Mouse (Mus musculus): Measurements from ENCODE around the gene Pdzrn3. TPM values are rescaled to one million over a fixed set of nuclear protein-coding genes. Genes with fewer than 3 reads are reported as not detected.
A peak's percentile ranks its signal among the peaks of the same experiment; 100 is the strongest.

Pdzrn3 gene
- total RNA-seq, 2 experiments from 2014 or later: 15.7 to 21.4 TPM

DNA sequence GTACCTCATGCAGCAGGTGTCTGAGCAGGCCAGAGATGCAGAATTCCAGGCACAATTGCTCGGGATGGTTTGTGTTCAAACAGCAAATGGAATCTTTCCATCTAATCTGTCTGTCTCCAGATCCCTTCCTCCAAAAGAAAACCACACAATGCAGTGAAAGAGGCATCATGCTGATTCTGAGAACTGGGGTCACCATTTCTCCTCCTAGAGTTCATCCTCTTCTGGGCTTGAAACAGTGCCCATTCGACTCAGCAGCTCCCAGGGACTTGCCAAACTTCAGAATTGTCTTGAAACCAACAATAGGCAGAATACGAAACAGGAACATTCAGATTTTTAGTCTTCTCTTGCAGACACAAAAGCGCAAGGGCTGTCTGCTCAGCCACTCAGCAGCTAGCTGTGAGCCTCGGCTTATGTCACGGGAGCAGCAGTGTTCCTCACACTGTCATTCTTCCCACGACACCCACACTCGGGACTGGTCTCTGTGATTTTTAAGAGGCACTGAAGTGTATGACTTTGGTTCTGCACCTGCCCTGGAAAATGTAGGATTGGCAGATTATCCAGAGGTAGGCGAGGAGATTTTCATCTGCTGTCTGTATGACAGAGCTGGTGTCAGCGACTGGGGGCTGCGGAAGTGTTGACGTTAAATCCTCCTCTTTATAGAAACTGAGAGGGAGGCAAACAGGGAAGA is 125.6 kb downstream of the Pdzrn3 start:
- DNase-seq: no peak

DNA sequence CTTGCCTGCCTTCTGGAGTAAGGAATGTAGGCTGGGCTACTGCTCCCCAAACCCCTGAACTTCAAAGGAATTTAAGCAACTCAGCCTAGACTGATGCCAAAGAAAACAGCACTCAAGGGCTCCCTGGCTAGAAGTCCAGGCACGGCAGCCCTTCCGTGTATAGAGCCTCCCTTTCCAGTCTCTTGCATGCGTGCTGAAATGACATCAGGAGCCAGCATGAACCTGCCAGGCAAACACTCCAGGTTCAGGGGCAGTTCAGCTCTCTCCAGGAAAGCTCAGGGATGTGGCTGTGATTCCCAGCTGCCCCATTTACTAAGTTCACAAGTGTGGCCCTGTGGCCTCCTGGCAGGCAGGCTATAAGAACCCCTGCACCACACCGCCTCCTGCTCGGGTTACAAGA is 126.5 kb downstream of the Pdzrn3 start:
- DNase-seq: peak; percentile 58

DNA sequence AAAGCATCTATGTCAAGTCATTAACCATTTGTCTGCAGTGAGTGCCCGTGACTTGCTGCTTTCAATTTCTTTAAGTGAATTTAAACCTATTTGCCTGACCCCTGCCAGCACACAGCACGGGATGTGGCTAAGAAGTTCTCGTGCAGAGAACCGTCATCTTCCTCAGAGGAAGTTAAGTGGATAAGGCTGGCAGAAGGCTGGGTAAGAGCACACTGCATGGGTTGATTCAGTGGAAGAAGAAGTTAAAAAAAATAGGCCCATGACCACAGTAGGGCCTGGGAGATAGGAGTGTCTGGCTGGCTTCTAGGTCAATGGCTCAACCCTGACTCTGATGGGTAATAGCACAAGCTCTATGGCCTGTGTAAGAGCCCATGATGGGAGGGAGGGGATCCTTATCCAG is 131.6 kb downstream of the Pdzrn3 start:
- DNase-seq: no peak

DNA sequence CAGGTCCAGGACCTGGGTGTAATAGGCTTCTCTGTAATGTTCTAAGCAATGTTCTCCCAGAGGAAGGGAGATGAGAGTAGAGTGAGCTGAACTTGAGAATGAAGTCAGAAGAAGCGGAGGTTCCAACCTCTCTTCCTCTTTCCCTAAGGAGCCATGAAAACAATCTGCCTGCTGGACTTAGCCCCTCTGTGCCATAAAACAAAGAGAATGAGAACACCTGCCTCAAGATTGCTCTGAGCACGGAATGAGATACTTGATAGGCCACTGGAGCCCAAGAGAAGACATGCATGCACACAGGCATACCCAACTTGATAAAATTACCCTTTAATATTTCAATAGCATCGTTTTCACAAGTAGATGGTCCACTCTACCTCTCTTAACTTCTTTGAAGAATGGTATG is 133.3 kb downstream of the Pdzrn3 start:
- DNase-seq: no peak

DNA sequence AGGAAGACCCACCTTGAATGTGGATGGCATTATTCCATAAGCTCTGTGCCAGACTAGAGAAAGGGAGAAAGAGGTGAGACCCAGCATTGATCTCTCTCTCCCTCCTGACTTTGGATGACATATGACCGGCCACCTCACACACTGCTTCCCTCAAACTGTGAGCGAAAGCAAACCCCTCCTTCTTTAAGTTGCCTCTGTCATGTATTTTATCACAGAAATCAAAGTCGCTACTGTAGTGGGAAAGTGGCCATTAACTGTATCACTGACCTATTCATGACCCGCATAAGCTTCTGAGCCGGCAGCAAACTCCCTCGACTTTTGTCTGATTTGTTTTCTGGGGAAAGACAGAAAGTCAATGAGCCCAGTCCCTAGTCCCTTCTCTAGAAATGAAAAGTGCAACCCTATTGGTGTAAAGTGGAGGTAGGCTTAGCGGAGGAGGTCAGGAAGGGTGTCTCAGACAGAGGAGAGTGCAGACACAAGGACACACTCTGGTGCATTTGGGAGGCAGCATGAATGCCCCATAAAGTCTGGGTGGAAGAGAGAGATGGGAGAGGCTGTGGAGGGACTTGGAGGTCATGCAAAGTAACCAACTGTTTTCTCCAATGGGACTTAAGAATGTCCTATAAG is 134.4 kb downstream of the Pdzrn3 start:
- DNase-seq: no peak

DNA sequence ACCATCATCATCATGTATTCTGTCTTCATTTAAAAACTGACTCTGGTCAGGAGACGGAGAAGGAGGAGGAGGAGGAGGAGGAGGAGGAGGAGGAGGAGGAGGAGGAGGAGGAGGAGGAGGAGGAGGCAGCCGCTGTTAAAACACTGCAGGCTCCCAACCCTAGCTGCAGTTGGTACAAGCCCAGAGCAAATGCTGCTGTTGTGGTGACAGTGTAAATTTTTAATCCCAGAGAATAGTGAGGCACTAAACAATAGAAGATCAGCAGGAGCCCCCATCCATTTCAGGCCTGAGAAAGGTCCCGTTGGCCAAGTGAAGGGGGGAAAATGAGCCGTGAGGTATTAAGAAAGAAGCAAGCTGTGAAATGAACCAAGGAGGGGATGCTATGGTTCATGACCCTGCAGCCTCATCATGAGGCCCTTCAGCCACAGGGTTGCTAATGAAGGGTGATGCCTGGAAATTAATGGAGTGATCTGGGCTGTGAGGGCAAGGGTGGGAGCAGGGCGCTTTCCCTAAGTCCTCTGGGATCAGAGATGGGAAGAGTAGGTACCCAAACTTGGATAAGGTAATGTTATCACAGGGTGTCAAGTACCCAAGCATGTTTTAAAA is 141.0 kb downstream of the Pdzrn3 start:
- DNase-seq: no peak

DNA sequence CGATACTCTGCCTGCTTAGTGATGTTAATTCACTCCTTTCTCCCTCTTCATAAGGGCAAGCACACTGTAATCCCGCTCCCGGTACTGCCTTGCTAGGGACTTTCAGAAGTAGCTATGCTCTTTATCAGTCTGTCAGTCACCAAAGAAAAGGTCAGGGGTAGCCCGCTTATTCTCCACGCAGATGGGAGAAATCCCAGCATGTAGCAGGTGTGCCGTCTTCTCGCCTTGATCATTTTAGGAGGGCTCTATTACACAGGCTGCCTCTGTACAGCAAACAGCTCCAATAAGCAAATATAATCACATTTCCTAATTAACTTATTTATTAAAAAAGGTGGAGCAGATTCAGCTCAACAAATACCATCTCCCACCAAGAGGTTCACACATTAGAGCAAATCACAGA is 141.5 kb downstream of the Pdzrn3 start:
- no peak for DNase-seq

DNA sequence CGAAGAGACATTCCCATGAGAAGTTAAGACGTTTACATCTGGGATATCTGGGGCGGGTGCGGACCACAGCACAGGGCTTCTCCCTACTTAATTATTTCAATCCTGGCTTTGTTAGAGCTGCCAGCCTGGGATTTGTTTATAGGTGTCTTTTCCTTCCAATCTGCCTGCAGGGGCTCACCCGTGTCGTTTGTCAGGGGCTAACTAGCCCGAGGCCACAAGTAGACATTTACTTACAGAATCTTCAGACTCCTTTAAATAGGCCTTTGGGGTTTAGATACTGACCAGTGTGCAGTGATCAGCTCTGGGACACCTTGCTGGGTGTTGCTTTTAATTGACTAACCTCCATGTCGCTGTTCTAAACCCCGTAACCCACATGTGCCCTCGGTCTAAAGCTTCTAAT is 143.3 kb downstream of the Pdzrn3 start:
- no peak for DNase-seq

DNA sequence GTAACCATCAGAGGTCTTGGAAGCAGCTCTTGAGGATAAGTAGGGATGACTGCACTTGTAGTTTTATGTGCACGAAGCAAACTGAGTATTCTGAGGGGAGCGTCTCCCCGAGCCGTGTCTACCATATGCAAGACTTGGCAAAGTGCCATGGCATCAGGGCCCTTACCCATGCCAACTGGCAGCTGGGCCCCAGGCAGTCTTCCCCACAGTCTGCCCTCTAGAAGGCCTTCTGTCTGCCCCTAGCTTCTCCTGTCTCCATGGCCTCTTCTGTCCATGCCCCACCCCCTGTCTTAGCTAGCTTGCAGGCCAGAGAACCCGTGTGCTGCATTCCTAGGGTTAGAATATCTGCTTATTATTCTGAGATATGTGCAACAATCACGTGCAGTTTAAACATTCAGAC is 144.0 kb downstream of the Pdzrn3 start:
- no peak for DNase-seq

DNA sequence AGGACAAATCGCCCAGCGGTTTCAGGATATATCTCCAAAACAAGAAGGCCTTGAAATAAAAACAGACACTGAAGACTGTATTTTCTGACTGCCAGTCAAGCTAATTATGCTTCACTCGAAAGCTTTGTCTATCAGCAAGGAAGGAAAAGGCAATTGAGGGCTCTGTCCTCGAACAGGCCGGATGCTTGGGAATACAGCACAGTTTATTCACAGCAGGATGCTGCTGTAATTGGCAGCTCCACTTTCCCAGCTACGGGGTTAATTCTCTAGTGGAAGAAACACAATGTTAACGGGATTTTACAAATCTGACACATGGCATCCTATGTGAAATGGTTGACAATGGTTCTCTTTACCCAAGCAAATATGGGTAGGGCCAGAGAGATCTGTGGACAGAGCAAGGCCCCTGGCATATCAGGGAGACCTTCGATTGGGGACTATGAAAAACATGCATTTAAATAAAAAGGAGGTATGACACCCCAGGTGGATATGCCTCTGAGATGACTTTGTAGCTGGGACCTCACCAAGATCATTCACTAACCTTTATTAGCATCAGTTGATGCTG is 150.3 kb downstream of the Pdzrn3 start:
- no peak for DNase-seq

DNA sequence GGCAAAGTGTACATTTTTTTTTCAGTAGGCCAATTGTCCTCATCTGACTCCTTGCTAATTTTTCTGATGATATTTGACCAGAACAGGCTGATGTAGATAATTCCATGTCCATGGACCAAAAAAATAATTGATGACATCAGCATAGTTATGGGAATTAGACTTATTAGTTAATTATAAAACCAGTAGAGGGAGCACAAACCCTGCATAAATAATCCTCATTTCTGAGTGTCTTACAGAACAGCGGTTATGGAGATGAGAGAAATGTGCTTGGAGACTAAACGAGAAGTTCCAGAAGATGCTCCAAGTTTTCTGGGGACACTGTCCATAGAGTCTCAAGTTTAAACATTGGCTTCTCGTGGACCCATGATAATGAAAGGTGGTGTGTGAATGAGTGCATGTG is 157.4 kb downstream of the Pdzrn3 start:
- no peak for DNase-seq

DNA sequence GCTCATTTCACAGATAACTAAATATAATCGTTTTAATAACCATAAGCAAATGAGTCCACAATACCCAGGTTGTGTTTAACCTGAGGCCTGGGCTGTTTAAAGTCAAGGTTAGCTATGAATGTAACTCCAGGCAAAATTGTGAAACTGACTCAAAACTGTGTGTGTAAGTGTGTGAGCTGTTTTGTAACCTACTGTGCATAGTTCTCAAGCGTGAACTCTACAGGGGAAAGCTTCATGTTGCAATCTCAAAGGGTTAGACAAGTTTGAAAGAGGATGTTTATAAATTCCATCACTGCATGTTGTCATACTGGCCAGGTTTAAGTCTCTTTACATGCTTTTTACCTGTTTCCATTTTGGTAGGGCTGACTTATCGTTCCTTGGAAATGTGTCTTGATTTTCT is 158.7 kb downstream of the Pdzrn3 start:
- DNase-seq: no peak

DNA sequence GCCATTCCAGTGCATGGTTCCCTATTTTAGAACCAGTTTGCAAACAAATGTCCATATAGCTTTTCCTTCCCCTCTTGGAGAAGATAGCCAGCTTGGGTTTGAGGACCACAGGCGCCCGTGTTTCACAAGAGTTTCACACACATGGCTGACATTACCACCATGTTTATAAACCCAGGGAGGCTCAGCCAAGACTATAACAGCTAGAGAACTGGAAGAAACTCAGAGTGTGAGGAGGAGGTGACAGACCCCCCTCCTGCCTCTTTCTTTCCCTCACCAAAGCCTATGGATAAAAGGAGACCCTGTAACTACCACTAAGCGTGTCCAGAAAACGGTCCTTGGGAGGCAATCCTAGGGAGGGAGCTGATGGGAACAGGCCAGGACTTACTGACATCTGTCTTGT is 159.5 kb downstream of the Pdzrn3 start:
- no peak for DNase-seq

DNA sequence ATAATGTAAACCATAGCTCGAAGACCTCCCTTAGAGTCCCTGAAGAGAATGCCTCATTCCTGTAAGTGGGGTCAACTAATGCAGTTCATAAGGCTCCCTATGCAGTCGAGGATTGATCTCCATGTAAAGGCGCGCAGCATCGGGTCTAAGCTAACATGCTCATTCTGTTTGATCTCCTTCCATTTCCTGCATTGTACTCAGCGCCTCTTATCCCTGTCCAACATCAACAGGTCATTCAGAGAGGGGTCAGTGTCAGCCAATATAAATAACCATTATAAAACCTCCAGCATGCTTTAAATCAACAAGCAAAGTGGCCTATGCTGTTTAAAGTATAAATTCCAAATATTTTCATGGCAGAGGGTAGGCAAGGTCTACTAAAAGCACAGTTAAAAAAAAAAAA is 159.9 kb downstream of the Pdzrn3 start:
- DNase-seq: no peak

DNA sequence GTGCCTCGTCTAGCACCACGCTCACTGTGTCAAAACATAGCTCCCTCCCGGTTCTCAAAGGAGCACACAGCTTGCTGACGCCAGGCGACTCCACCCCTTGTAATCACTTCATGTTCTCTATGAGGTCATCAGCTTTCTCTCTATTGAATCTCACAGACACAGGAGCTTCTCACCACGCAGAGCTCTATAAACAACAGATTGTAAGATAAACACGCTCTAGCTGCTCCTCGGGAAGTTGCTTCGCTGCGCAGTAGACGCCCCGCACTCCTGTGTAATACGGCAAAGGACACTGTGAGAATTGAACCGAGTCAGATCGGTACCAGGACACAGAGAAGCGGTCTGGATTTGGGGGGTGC is 162.3 kb downstream of the Pdzrn3 start:
- DNase-seq: no peak

DNA sequence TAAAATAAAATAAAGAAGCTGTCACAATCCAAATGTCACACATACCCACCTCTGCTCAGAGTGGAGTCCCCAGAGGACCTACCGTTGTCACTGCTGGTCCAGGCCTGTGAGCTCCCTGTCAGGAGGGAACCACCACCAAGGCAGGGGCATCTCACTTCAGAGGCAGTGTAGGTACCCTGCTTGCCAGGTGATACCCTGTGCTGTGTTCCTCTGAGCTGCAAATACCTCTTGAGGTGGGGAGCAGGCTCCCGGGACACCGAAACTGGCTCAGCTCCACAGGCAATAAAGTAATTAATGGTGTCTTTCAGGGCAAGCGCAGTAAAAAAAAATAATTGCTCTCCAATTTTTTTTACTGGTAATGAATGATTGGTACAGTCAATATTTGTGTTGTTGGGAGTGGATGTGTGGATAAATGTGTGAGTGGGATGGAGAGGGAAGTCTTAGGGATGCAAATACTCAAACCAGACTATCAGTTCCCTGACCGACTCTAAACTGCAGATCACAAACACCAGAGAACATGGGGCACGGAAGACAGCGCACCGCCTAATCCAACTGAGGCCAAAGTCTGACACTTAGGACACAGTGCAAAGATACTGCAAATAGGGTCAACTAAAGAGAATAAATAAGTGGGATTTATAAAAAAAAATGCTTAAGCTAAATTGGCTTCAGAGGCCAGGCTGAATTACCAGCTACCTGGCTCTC is 162.8 kb downstream of the Pdzrn3 start:
- no peak for DNase-seq

DNA sequence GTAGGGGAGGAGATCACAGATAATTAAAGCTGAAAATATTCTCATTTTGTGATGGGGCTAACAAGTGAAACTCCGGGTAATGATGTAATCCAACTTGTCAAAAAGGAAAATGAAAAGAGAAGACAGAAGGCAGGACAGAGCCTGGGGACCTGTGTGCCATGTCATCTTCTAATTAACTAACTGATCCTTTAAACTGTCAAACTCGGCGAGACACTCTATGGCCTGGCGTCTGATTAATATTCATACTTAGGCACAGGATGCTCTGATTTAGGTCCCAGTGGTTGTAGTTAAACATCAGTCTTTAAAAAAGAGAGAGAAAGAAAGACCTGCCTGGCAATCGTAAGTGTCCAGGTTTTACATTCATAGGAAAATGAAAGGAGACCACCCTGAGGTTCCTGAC is 164.6 kb downstream of the Pdzrn3 start:
- no peak for DNase-seq

DNA sequence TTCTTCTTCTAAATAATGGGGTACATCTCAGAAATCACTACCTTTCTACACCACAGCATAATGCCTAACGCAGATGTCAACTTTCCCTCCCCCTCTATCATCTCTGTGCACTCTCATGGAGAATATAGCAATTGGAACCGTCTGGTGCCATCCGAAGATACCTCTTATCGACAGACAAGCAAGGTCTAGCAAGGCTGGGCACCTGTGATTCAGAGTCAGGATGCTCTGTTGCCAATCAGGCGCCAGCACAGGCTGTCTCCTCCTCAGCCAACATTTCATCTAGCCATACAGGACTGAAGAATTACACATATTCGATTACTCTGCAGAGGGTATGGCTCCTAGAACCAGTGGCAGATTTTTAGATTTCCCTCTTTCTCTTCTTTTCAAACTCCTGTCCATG is 165.6 kb downstream of the Pdzrn3 start:
- DNase-seq: no peak

DNA sequence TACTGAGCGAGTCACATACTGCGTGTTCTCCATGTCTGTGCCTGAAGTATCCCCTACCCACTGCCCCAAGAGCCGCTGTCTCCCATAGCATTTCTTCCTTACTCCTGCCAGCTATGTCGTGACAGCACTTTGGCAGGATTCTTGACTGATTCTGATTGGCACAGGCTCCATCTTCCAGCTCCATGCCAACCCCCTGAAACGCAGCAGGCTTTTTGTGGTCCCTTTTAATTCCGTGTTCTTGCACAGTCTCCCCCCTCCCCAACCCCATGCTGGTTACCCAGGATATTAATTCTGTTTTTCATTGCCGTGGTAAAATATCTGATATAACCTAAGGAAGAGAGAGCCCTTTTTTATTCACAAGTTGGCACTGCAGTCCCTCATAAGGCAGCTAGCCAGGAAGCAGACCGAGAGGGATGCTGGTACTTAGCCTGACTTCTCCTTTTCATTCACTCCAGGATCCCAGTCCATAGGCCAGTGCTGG is 166.3 kb downstream of the Pdzrn3 start:
- DNase-seq: no peak

DNA sequence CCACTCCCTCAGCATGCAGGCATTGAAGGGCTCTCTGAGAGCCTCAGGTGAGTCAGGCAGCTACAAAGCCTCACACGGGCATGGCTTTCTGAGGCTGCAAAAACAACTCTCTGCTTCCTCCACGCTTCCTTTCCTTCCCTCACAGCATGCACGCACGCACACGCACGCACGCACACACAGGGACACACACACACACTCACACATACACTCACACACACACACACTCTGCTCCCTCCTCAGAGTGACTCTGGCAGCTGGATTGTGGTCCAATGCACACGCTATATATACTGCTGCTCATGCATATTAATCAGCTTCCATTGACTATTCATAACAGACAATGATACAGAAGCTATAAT is 178.8 kb downstream of the Pdzrn3 start:
- DNase-seq: no peak

DNA sequence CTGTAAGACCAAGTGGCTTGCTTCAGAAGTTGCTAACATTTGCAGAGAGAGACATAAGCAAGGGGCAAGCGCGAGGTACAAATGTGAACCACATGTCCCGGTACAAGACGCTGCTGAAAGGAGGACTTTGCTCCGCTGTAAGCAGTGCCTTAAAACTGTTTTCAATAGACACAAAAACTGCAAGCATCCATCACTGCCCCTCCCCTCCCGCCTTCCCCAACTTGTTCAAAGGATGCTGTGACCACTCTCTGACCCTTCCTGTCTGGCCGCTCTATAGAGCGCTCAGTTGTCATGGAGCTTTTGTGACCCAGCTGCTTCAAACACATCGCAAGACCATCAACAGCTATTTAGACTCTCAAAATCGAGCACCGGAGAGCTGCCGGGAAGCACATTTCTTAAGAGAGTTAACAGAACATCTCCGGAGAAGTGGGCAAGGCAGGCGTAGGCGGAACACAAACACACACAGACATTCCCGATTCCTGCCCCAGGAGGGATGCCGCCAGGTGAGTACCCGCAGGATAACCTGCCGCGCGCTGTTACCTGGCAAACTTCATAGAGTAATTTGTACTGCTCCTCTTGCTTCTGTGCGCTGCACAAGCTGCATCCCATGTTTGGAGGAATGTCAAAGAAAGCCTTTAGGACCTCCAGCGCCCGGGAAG is 179.3 kb downstream of the Pdzrn3 start:
- no peak for DNase-seq

DNA sequence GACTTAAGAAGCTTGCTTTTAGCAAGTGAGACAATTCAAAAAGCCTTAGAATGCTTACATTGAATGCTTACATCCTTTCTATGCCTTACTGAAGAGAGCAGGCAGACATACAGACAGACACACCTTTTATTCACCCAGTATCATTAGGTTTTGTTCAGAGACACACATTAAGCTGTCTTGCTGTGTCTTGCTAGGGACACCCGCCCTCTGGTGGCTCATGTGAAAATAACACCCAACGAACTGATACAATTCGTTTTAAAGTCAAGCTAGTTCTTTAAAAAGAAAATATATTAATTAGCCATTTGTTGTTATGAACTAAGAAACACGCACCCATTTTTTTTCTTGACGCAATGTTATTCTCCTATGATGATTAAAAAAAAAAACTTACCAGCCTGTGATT is 180.1 kb downstream of the Pdzrn3 start:
- DNase-seq: peak; percentile 86

DNA sequence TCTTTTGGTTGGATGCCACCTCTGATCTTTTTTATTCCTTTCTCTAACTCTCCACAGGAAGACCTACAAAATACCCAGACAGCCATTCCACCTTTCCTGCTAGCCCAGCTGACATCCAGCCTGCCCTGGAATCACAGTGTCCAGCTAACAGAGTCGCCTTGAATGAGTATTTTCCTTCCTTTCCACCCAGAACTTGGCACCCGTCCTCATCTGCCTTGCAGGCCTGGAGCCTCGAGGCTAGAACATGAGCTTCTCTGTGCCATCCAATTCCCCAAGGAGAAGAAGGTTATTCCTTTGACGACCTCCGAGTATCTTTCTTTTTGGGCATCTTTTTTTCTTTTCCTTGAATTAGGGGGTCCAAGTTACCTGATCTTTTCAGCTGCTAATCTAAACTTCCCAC is 181.8 kb downstream of the Pdzrn3 start:
- no peak for DNase-seq
